Mouse (Mus musculus): Measurements from ENCODE around the gene Mylip. TPM values are rescaled to one million over a fixed set of nuclear protein-coding genes. Genes with fewer than 3 reads are reported as not detected.
A peak's percentile ranks its signal among the peaks of the same experiment; 100 is the strongest.

Gene Mylip
- 0.25 and 0.43 TPM in 2 replicates for polyA plus RNA-seq (2012)

DNA sequence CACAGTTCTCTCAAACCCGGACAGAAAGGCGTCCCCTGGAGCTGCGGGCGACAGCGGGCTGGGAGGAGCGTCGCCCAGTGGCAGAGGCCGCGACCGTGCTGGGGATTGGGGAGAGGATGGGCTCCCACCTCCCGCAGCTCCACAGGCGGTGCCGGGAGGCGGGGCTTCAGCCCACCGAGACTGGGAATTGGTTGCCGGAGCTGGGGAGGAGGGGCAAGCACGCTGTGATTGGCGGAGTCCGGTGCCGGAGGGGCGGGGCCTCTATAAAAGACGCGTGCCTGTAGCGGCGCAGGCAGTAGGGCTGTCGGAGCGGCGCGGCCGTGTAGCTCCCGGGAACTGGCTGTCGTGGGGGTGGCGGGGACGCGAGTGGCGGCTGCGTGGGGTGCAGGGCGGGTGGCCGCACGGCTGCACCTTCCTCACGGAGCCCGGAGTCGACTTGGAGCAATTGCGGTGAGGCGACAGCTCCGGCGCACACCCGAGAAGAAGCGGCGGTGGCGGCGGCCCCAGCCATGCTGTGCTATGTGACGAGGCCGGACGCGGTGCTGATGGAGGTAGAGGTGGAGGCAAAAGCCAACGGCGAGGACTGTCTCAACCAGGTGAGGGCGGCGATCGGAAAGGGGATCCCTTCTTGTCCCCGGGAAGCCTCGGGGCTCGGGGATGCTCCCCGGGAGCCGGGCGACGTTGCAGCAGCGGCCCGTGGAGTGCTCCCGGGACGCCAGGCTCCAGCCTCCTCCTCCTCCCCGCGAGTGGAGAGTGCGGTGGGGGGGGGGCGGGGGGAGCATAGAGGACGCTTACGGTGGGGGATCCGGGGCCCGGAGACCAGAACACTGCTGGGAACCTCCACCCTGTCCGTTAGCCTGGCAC lies at the start of gene Mylip:
Gene Mylip, plus strand, starts transcription at position 295 of the 864 bp plus-strand sequence.
- TF ChIP-seq GATA1 (IDR thresholded peaks at IDR 0.05; ENCODE audit: low read length) = no peak

DNA sequence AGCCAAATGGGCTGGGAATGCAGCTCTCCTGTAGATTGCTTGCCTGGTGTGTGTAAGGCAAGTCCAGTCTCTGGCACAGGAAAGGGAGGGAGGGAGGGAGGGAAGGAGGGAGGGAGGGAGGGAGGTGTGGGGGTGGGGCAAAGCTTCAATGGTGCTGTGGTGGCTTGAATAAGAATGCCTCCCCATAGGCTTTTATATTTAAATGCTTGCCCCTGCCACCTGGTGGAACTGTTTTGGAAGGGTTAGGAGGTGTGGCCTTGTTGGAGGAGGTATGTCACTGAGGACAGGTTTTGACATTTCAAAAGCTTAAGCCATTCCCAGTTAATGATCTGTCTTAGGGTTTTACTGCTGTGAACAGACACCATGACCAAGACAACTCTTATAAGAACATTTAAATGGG lies 47.6 kb upstream of the Mylip start:
- no peak for TF ChIP-seq GATA1 (IDR thresholded peaks at IDR 0.05; ENCODE audit: low read length)

DNA sequence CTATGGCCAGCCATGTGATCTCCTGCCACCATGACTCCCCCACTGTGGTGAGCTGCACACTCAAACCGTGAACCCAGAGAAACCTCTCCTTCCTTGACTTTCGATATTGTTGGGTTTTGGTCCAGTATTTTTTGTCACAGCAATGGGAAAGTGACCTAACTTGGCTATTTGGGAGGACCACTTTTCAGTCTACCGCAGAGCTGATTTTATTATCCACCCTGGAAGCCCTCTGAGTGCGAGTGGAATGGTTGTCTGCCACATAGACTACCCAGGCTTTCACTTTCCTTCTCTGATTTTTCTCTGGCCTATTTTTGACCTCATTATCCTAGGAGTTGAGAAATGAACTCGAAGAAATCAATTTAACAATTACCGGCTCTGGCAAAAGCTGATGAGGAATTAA lies 46.0 kb upstream of the Mylip start:
- TF ChIP-seq GATA1 (IDR thresholded peaks at IDR 0.05; ENCODE audit: low read length) = no peak

DNA sequence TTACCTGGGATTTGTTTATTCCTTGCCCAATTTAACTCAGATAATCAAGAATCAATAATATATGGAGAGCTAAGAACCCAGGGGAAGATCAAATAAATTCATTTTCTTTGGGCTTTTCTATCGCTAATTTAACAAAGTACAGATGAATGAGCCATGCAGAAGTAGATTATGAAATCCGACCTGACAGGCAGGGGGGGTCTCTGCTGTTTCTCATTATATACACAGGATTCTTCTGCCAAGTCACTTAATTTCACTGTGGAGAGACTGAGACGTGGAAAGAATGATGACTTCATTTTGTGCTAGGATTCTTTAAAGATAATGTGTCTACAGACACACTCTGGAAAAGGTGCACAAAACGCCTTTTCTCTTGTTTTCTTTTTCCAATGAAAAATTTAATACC lies 45.6 kb upstream of the Mylip start:
- no peak for TF ChIP-seq GATA1 (IDR thresholded peaks at IDR 0.05; ENCODE audit: low read length)

DNA sequence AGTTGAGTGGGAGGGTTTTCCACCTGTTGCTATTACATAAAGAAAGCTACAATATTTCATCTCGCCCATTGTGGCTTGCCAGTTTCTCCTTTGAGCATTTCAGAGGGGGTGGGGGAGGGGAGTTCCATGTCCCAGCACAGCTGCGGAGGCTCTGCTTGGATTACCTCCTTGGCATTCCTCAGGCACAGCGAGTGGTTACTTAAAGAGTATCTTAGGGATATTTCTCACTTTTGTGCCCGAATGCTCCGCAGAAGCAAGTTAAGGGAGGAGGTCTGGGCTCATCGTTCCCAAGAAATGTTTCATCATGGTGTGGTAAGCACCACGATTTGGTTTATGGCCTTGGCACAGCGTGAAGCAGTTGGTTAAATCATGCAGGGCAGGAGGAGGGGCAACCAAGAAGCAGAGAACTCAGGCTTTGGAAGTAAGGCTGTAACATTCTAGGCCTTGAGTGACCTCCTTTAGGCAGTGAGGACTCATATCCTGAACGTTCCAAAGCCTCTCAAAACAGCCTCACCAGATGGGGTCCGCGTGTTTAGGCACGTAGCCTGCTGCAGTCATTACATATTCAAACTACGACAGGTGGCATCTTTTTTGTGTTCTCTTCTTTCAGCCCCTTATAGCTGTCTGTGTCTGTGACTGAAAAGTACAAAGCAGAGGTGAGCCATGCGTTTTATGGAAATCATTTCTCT lies 43.9 kb upstream of the Mylip start:
- no peak for TF ChIP-seq GATA1 (IDR thresholded peaks at IDR 0.05; ENCODE audit: low read length)

DNA sequence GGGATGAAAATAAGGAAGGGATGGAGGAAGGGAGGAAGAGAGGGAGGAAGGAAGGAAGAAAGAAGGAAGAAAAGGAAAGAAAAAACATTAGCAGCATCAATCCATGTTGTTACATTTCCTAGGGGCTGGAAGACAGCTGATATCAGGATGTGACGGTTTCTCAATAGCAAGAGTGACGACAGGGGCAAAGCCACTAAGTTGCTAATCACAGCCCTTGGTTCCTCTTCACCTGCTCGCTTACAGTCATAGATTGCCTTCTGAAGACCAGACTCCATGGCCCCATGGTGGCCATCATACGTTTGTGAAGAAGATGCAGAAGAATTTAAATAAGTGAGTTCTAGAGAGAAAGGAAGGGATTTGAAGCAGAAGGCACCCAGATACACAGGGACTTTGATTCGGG lies 38.1 kb upstream of the Mylip start:
- no peak for TF ChIP-seq GATA1 (IDR thresholded peaks at IDR 0.05; ENCODE audit: low read length)

DNA sequence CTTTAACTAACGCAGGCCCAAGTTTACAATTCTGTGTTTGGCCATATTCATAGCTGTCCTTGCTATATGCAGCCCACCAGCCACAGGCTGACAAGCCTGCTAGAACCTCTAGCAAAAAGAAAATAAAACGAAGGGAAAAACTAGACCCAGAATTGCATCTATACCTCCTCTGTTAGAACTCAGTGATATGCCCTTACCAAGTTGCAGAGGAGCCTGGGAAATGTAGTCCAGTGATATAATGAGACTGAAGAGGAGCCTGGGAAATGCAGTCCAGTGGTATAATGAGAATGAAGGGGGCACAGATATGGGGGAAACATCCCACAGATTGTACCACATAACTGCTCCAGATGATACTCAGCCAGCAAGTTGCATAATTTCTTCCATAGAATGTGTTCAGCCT lies 34.7 kb upstream of the Mylip start:
- no peak for TF ChIP-seq GATA1 (IDR thresholded peaks at IDR 0.05; ENCODE audit: low read length)

DNA sequence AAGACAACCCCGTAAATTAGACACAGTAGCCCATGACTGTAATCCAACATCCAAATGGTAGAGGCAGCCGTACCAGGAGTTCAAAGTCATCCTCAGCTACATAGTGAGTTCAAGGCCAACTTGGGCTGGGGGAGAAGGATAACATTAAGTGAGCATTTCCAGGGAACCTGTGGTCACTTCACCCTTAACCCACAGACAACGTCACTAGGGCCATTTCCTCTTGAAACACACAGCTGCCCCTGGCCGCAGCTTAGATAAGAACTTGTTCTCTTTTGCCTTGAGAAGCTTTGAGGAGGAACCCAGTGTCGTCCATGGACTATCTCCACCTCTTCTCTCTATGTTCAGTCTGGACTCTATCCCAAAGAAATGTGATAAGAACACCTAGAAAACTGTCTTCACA lies 31.3 kb upstream of the Mylip start:
- no peak for TF ChIP-seq GATA1 (IDR thresholded peaks at IDR 0.05; ENCODE audit: low read length)

DNA sequence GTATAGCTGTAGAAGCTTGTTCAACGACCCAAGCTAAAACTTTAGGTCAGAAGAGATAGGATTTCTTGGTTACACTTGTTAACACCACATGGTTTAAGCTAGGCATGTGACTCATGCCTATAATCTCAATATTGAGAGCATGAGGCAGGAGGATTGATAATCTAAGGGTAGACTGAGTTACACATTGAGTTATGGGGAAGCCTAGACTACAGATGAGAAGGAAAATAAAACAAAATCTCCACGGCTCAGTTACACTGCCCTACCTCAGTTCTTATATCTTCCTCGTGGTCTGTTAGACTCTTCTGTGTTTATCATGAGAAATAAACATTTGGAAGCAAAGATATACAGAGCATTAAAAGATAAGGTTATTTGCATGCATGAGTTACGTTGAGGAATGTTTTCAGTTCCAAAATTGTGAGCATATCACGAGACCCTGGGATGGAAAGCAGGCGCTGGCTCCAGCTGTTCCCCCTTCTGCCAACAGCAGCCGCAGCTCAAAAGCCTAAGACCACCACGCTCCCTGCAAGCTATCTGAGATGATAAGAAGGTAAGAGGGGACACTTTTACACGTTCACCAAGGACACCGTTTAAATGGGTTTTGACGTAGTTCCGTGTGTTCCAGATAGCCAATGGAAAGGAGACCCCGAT lies 30.7 kb upstream of the Mylip start:
- peak; percentile 63 for TF ChIP-seq GATA1 (IDR thresholded peaks at IDR 0.05; ENCODE audit: low read length)

DNA sequence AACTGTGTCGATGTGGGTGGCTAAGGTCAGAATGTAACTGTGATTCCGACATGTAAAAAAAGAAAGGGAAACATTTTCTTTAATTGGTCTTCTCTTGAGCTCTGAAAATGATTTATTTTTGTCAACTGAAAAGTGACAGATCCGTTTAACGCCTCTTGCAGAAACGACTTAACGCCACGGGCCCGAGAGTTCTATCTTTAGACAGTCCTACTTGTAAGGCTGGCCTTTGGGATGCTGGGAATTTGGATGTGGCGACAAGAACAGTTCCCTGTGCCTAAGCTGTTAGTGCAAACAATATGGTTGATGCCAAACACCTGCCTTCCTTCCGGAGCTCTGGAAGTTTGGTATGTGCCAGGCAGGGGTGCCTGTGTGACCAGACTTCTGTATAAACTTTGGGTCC lies 23.8 kb upstream of the Mylip start:
- no peak for TF ChIP-seq GATA1 (IDR thresholded peaks at IDR 0.05; ENCODE audit: low read length)

DNA sequence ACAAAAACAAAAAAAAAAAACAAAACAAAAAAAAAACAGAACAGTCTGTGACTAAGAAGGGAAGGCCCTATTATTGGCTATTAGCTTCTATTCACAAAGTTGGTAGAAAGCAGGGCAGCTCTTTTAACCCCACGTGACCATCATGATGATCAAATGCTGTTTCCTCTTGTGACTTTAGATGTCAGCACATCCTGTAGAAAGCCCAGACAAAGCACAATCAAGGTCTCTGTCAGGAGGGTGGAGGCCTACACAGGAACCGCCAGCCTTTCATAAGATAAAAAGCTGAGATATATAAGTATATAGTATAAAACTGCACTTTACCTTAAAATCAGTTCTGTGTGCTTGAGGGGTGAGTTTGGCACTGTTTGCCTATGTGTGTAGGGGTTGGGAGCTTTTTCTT lies 17.9 kb upstream of the Mylip start:
- TF ChIP-seq GATA1 (IDR thresholded peaks at IDR 0.05; ENCODE audit: low read length) = no peak

DNA sequence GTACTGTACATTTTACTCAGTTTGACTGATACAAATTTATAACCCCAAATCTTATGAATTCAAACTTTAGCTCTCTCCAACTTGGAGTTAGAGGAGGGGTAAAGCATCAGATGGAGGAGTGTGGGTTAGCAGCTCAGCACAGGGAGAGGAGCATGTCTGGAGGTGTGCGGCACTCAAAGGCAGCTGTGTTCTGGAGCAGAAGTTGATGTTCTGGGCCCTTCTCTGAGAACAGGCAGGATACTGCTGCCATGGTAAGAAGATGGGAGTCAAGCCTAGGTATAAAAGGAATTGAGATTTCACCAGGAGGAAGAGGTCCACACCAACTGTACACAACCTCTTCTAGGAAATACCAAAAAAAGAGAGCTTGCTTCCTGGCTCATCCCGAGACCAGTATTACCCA lies 17.1 kb upstream of the Mylip start:
- TF ChIP-seq GATA1 (IDR thresholded peaks at IDR 0.05; ENCODE audit: low read length) = no peak

DNA sequence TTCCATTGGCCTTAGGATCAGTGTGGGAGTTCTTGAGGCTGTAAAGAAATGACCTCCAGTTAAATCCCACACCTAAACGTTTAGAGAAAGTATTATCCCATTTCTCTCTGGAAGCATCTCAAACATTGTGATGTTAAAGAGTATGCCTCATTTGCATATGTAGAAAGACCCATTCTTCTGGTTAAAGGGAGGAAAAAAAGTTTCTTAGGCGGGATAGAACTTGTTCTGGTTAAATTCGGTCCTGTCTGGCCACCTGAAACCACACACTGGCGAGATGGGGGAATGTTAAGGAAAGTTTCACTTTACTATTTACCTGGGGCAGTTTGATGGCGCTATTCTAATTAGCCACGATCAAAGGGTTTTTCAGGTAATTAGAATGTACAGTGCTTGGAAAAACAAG lies 14.7 kb upstream of the Mylip start:
- TF ChIP-seq GATA1 (IDR thresholded peaks at IDR 0.05; ENCODE audit: low read length) = no peak

DNA sequence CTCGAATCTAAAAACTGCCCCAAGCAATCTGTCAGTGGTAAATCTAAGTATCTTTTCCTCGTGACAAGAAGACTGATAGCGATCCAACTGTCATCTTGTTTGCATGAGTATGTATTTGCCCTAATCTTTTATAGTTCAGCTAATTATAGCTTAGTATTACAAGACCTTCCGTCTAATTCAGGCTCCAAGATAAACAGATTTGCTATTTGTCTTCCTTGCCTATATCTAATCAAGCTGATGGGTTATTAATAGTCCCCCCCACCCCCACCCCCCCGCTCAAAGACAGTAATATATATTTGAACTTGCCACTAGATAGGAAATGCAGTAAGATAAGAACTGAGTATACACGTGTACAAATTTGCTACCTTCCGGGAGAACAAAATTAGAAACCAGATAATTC lies 7.3 kb upstream of the Mylip start:
- peak; percentile 17 for TF ChIP-seq GATA1 (IDR thresholded peaks at IDR 0.05; ENCODE audit: low read length)

DNA sequence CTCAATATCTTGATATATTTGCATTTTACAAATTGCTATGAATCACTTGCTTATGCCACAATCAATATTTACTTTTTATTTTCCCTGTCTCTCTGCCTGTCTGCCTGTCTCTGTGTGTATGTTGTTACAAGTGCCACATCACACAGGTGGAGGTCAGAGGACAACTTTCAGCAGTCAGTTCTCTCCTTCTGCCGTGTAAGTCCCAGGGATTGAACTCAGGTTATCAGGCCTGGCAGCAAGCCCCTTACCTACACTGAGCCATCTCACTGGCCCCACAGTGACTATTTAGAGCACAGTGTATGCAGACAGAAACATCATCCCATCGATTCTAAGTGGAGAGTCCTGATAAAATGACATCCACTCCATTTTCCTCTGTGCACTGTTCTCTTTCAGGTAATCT lies 4.9 kb upstream of the Mylip start:
- no peak for TF ChIP-seq GATA1 (IDR thresholded peaks at IDR 0.05; ENCODE audit: low read length)

DNA sequence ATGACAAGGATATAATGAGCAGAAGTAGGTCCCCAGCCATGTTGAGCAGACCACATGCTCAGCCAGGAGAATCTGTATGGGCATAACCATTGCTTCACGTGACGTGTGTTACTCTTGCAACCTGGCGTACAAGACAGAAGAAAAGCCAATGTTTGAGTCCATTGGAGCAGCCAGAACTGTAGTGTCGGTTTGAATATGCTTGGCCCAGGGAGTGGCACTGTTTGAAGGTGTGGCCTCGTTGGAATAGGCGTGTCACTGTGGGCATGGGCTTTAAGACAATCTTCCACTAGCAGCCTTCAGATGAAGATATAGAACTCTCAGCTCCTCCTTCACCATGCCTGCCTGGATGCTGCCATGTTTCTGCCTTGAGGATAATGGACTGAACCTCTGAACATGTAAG lies 4.0 kb upstream of the Mylip start:
- no peak for TF ChIP-seq GATA1 (IDR thresholded peaks at IDR 0.05; ENCODE audit: low read length)

Data from G1E-ER4 (cell line).